Mouse (Mus musculus) liver, embryonic 14.5 days (tissue): Measurements from ENCODE around the gene Akr1d1.

Experiments
- CTCF ChIP-seq: IDR thresholded peaks from 2 replicates; pipeline ENCODE4 v1.5.1; 2016; ENCODE audit warnings: antibody characterized with exemption, low read depth, control low read depth
- EP300 ChIP-seq: IDR thresholded peaks from 2 replicates; pipeline ENCODE4 v1.6.1; 2016; ENCODE audit warnings: antibody characterized with exemption, low read depth

DNA sequence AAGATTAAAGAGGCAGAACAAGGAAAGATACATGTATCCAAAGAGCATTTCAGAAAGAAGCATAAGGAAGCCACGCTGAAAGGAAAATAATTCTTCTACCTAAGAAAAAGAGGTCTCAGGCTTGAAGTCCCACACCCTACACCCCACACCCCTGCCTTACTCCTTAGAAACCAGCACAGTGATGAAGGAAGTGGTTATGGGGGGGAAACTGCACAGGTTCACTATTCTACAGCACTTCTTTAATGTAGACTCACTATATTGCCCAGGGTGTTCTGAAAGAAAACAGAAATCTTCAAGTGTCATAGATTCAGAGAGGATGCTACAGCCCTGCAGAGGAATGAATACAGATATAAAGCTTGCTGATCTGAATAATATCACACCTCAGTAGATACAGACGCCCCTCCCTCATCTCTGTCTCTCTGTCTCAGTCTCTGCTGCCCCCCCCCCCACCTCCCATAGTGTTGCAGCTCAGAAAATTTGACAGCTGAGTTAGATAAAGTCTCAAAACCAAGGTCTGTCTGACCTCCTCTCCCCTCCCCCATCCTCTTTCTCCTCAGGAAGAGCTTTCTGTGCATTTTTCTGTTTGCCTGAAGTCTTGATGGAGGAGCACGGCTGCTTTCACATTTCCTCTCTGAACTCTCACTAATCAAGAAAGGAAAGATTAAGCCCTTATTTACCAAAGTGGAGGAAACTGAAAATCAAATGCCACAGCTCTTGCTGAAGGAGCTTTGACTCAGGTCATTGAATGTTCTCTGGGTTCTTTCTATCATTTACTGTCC lies 77.7 kb downstream of the Akr1d1 start:
- TF ChIP-seq CTCF (no peak), EP300 (no peak)
